Mouse (Mus musculus) myocyte (in vitro differentiated cells): Measurements from ENCODE around the gene Alox12b. TPM values are rescaled to one million over a fixed set of nuclear protein-coding genes. Genes with fewer than 3 reads are reported as not detected.

Experiments used
- H3K27me3 ChIP-seq: one replicate; pipeline ENCODE4 v1.6.1; 2011; ENCODE audit not compliant: control insufficient read depth, insufficient read depth, insufficient read length
- H3K36me3 ChIP-seq: one replicate; pipeline ENCODE4 v1.6.1; 2011; ENCODE audit not compliant: control insufficient read depth, insufficient read depth
- H3K4me2 ChIP-seq: one replicate; pipeline ENCODE4 v1.6.1; 2011; ENCODE audit warnings: low read depth, control low read depth
- H3K4me3 ChIP-seq: one replicate; pipeline ENCODE4 v1.5.1; 2011; ENCODE audit warnings: mild to moderate bottlenecking, control low read depth, moderate library complexity
- H3K79me2 ChIP-seq: one replicate; pipeline ENCODE4 v1.6.1; 2011; ENCODE audit not compliant: control insufficient read depth, insufficient read depth
- H3ac ChIP-seq: one replicate; pipeline ENCODE4 v1.6.1; 2011; ENCODE audit not compliant: control insufficient read depth, insufficient read length
- CEBPB ChIP-seq: IDR thresholded peaks from 2 replicates; pipeline ENCODE4 v1.6.1; 2011; ENCODE audit warnings: mild to moderate bottlenecking, moderate library complexity; ENCODE audit not compliant: poor library complexity, insufficient read depth, severe bottlenecking
- E2F4 ChIP-seq: IDR thresholded peaks from one replicate; pipeline ENCODE4 v1.6.1; 2011; ENCODE audit warnings: mild to moderate bottlenecking, control low read depth, moderate library complexity; ENCODE audit not compliant: insufficient read depth
- MAX ChIP-seq: IDR thresholded peaks from one replicate; pipeline ENCODE4 v1.6.1; 2011; ENCODE audit warnings: low read depth, mild to moderate bottlenecking, control low read depth
- MYOD1 ChIP-seq, 3 experiments: IDR thresholded peaks; one replicate each; pipeline ENCODE4 v1.6.1; 2011; ENCODE audit warnings: control low read depth in 2 of 3, low read depth in 2 of 3, mild to moderate bottlenecking in 2 of 3, moderate library complexity in 1 of 3; ENCODE audit not compliant: insufficient read length in 2 of 3, control insufficient read depth in 1 of 3
- MYOG ChIP-seq, 3 experiments: IDR thresholded peaks; one replicate each; pipeline ENCODE4 v1.6.1; 2011; ENCODE audit warnings: control low read depth in 2 of 3, low read depth in 2 of 3, mild to moderate bottlenecking in 2 of 3; ENCODE audit not compliant: insufficient read length in 2 of 3, control insufficient read depth in 1 of 3, insufficient read depth in 1 of 3
- POLR2A ChIP-seq: IDR thresholded peaks from one replicate; pipeline ENCODE4 v1.6.1; 2011; ENCODE audit warnings: low read depth, mild to moderate bottlenecking, control low read depth, moderate library complexity; ENCODE audit not compliant: insufficient read length
- POLR2AphosphoS2 ChIP-seq: IDR thresholded peaks from one replicate; pipeline ENCODE4 v1.6.1; 2011; ENCODE audit warnings: low read depth, control low read depth; ENCODE audit not compliant: insufficient read length
- REST ChIP-seq: IDR thresholded peaks from one replicate; pipeline ENCODE4 v1.6.1; 2011; ENCODE audit warnings: mild to moderate bottlenecking, control low read depth, moderate library complexity; ENCODE audit not compliant: insufficient read depth, insufficient read length
- SRF ChIP-seq: IDR thresholded peaks from one replicate; pipeline ENCODE4 v1.6.1; 2011; ENCODE audit warnings: low read depth; ENCODE audit not compliant: control insufficient read depth, insufficient read length
- TCF12 ChIP-seq: IDR thresholded peaks from one replicate; pipeline ENCODE4 v1.6.1; 2011; ENCODE audit warnings: mild to moderate bottlenecking, control low read depth; ENCODE audit not compliant: poor library complexity, insufficient read depth, severe bottlenecking
- TCF3 ChIP-seq: IDR thresholded peaks from one replicate; pipeline ENCODE4 v1.6.1; 2011; ENCODE audit warnings: low read depth, control low read depth; ENCODE audit not compliant: insufficient read length
- USF1 ChIP-seq: IDR thresholded peaks from one replicate; pipeline ENCODE4 v1.6.1; 2011; ENCODE audit warnings: low read depth, mild to moderate bottlenecking, control low read depth, moderate library complexity
- polyA plus RNA-seq: library from polyadenylated mRNA; unstranded; fragments of >200 nt; fragmentation: generic; extraction: Trizol; gene quantifications from one replicate; pipeline ENCODE4 v1.2.1, GENCODE M21; 2012; ENCODE audit warnings: missing spikeins

Alox12b gene
- polyA plus RNA-seq, 1 experiment = not detected

DNA sequence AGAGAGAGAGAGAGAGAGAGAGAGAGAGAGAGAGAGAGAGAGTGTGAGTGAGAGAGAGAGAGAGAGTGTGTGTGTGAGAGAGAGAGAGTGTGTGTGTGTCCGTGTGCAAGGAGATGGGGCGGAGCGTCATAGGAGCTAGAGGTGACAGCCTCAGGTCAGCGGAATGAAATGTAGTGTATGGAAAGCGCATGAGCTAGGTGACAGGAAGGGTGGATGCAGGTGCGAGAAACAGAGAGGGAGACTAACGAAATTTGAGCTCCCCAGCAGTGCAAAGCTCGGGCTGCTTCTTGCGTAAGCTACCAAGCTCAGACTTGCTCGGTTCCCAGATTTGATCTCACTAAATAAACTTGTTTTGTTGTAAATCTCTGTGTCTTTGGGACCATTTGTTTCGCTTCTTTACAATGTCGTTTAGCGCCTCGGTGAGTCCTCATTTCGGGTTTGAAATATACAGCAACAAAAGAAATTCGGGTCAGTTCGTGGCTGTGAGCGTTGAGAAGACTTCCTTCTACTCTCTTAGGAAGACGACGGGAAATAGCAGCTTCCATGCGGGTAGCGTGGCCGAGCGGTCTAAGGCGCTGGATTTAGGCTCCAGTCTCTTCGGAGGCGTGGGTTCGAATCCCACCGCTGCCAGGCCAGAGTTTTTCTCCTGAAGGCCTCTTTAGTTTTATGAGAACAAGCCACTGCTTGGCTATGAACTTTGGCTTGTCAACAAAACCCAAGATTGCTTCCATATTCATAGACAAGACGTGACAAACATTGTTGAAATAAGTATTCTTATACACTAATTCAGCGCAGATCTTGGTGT lies 32.9 kb upstream of the Alox12b start:
- no peaks in the 10 kb centered on the region for H3K36me3 ChIP-seq
- peak overlapping the region; percentile 82 for H3K4me2 ChIP-seq
- peak overlapping the region; percentile 82 for H3ac ChIP-seq
- H3K4me3 ChIP-seq = peak overlapping the region; percentile 68
- TF ChIP-seq E2F4 (peak; percentile 42), REST (no peak), SRF (no peak)
- no peaks in the 10 kb centered on the region for H3K79me2 ChIP-seq
- H3K27me3 ChIP-seq = no peaks in the 10 kb centered on the region

DNA sequence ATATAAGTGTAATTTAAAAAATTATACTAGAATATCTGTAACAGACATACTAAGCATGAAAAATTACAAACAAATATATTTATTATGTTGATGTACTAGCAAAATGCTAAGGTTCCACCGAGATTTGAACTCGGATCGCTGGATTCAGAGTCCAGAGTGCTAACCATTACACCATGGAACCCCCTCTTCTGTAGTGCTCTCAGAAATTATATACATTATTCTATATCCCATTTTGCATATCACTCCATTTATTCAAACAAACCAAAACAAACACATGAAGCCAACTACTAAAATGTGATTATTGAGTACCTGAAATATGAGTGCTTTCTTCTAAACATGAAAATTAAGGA lies 32.3 kb upstream of the Alox12b start:
- peak; percentile 20 for TF ChIP-seq E2F4
- TF ChIP-seq CEBPB = no peak
- no peak for TF ChIP-seq MAX
- TF ChIP-seq REST = no peak
- peak overlapping the region; percentile 68 for H3K4me3 ChIP-seq

DNA sequence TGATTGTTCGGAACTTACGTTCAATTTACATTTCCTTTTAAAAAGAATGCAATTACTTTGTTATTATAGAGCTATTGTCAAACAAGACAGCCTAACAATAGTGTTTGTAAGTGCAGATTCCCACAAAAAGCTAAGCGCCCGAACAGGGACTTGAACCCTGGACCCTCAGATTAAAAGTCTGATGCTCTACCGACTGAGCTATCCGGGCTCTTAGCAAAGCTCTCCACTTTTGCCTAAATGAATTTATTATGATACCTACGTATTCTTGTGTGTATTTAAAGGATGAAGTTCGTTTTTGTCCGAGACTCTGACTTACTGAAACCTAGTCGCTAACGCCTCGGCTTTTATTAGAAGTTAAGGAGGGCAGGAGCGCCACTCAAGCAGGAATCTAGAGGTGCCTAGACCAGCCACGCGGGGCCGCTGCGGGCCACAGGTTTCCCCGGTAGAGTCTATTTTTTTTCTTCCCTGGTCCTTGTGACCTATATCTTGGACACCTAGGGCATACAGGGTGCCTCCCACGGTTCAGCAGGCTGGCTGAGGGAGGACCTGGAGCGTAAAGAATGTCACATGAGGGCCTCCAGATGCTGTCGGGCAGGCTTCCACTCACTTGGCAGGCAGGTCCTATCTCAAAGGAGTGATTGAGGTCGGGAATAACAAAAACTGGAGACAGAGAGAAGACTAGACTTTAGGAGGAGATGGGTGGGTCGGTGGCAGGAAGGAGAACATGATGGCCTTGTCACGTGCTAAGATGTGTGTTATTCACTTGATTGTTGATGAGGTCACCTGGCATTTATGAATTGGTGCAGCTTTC lies 31.5 kb upstream of the Alox12b start:
- H3K4me3 ChIP-seq = peak overlapping the region; percentile 26
- peak overlapping the region; percentile 77 for H3K4me2 ChIP-seq
- no peaks in the 10 kb centered on the region for H3K79me2 ChIP-seq
- no peaks in the 10 kb centered on the region for H3K27me3 ChIP-seq
- H3K36me3 ChIP-seq = no peaks in the 10 kb centered on the region
- TF ChIP-seq MYOG (IDR thresholded peaks at IDR 0.05; ENCODE audit: control insufficient read depth in 1 of 3, insufficient read depth in 1 of 3, insufficient read length in 2 of 3, low read depth in 2 of 3) (no peak), POLR2A (no peak), CEBPB (0 out of 2 replicates have a peak, but pooled peaks have one; percentile 7), REST (no peak), SRF (no peak), MAX (no peak), E2F4 (peak; percentile 14), TCF12 (no peak), MYOD1 (IDR thresholded peaks at IDR 0.05; ENCODE audit: control insufficient read depth in 1 of 3, insufficient read length in 2 of 3, low read depth in 2 of 3) (no peak), TCF3 (no peak), POLR2AphosphoS2 (no peak), USF1 (peak; percentile 51)
- no peak overlapping the region for H3ac ChIP-seq

More for the DNA sequence above, 32.3 kb upstream of the Alox12b start:
- H3K27me3 ChIP-seq = no peaks in the 10 kb centered on the region
- no peaks in the 10 kb centered on the region for H3K36me3 ChIP-seq
- H3ac ChIP-seq = no peak overlapping the region
- no peaks in the 10 kb centered on the region for H3K79me2 ChIP-seq
- no peak overlapping the region for H3K4me2 ChIP-seq

DNA sequence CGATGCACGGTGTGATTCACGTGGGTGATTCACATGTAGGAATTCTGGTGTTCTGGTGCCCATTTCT lies 31.1 kb upstream of the Alox12b start, which contains the start of gene Aloxe3:
Aloxe3 (plus strand) TSS at position 45 of the 67 bp plus-strand sequence.
- Histone ChIP-seq H3K36me3 (no peaks in the 10 kb centered on the region), H3ac (no peak within 1 kb of the TSS), H3K4me3 (peak within 1 kb of the TSS; percentile 26), H3K27me3 (no peaks in the 10 kb centered on the region), H3K79me2 (no peaks in the 10 kb centered on the region), H3K4me2 (peak within 1 kb of the TSS; percentile 77)
- TF ChIP-seq USF1 (no peak), POLR2A (no peak), TCF12 (no peak), POLR2AphosphoS2 (no peak), CEBPB (no peak), MYOG (IDR thresholded peaks at IDR 0.05; ENCODE audit: control insufficient read depth in 1 of 3, insufficient read depth in 1 of 3, insufficient read length in 2 of 3, low read depth in 2 of 3) (no peak), MAX (no peak), MYOD1 (IDR thresholded peaks at IDR 0.05; ENCODE audit: control insufficient read depth in 1 of 3, insufficient read length in 2 of 3, low read depth in 2 of 3) (no peak), SRF (no peak), TCF3 (no peak), E2F4 (no peak), REST (no peak)

DNA sequence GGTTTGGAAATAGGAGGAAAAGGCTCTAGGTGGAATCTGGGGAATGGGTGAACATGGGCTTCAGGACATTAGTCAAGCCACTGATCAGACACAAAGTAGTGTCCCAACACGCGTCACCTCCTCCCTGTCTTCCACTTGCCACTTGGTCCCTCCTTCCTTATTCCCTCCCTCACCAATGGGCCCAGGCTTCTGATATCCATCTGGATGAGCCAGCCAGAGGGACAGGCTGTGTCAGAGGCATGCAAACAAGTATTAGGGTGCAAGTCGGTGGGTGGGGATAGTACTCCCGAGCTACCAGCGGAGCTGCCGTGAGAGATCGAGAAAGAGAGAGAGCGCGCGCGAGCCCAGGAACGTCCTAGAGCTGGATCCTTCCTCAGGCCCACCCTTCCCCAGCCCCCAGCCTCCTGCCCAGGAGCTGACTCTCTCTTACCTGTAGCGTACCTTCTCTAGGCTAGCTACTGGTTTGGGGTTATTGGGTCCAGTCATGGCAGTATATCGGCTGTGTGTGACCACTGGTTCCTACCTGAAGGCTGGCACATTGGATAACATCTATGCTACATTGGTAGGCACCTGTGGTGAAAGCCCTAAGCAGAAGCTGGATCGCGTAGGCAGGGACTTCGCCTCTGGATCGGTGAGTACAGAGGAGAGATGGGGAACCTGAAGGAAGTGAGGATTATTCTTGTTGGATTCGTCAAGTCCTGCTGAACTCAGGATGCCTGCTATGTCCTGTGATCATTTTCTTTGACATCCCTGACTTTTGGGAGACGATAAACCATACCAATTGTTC lies 30.7 kb upstream of the Alox12b start:
- Histone ChIP-seq H3K79me2 (no peaks in the 10 kb centered on the region), H3ac (no peak overlapping the region), H3K36me3 (no peaks in the 10 kb centered on the region), H3K4me3 (peak overlapping the region; percentile 26), H3K27me3 (no peaks in the 10 kb centered on the region), H3K4me2 (peak overlapping the region; percentile 77)
- TF ChIP-seq POLR2AphosphoS2 (no peak), CEBPB (no peak), MYOD1 (IDR thresholded peaks at IDR 0.05; ENCODE audit: control insufficient read depth in 1 of 3, insufficient read length in 2 of 3, low read depth in 2 of 3) (no peak), E2F4 (no peak), TCF12 (no peak)
